Mouse (Mus musculus): ENCODE results near the gene Hnrnpll. TPM values are rescaled to one million over a fixed set of nuclear protein-coding genes. Genes with fewer than 3 reads are reported as not detected.
"Not testable (repeated sequence)": the region's sequence is repeated elsewhere in the genome, so short reads cannot be mapped to it uniquely, and the experiment has no call there.

The Hnrnpll gene
- total and polyA plus RNA-seq, 2 experiments from 2014 or later = 49.7 to 67.6 TPM

GRCm38 (mm10) chr17:80028675-80029074 is 33.5 kb downstream of the Hnrnpll start:
- Histone ChIP-seq H3K4me2 (ENCODE audit: low read depth) (no peak overlapping the region), H3K4me3 (ENCODE audit: low read depth, low read length) (no peak overlapping the region), H3K36me3 (ENCODE audit: insufficient read depth) (peaks cover 36% of the 10 kb centered on the region), H3K4me1 (ENCODE audit: insufficient read depth) (no peaks in the 10 kb centered on the region), H3K9ac (no peak overlapping the region), H3K9me3 (ENCODE audit: low read length) (no peaks in the 10 kb centered on the region), H3K27me3 (ENCODE audit: insufficient read depth, low read length) (no peaks in the 10 kb centered on the region), H3K27ac (ENCODE audit: low read depth, low read length) (no peak overlapping the region)
- WGBS = 86% methylated on average over 6 of the region's 6 CpGs
- no peak for ATAC-seq
- DNase-seq = no peak
- TF ChIP-seq CTCF (IDR thresholded peaks at IDR 0.05; ENCODE audit: low read depth) = 0 out of 2 replicates have a peak, but pooled peaks have one; percentile 11

DNA sequence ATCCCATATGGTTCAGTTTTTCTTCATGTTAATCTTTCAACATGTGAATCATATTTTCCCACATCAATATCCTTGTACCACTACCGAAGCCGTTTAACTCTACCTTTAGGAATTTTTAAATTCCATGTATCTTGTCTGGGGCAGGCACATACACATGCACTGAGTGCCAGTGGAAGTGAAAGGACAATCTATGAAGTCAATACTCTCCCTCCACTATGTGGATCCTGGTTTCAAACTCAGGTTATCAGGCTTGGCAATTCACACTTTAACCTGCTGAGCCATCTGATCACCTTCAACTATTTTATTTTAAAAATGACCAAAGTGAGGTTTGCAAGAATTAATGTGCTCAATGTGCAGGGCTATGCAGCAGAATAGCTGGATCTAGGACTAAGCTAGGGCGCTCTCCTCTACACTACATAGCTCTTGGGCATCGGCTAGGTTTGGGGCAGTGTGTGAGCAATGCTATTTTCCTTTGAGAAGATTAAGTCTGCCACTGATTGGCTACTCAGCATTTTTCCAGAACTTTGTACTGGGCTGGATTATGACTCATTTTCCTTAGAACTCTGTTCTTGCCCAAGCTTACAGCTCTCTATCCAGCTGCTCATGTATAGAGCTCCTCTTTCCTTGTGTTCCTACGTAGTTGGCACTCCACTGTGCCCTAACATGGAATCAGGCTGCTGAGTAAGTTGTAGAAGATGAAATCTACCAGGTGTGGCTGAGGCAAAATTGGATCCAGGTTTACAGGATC is 35.8 kb downstream of the Hnrnpll start:
- 90% methylated on average over 5 of the region's 5 CpGs for WGBS
- Histone ChIP-seq H3K4me1 (ENCODE audit: insufficient read depth) (no peaks in the 10 kb centered on the region), H3K36me3 (ENCODE audit: insufficient read depth) (peaks cover 17% of the 10 kb centered on the region), H3K27me3 (ENCODE audit: insufficient read depth, low read length) (no peaks in the 10 kb centered on the region), H3K4me2 (ENCODE audit: low read depth) (no peak overlapping the region), H3K9me3 (ENCODE audit: low read length) (no peaks in the 10 kb centered on the region), H3K27ac (ENCODE audit: low read depth, low read length) (no peak overlapping the region), H3K4me3 (ENCODE audit: low read depth, low read length) (no peak overlapping the region), H3K9ac (no peak overlapping the region)
- ATAC-seq = no peak; the same call in 1 of the 2 replicates
- no peak for DNase-seq
- no peak for TF ChIP-seq CTCF (IDR thresholded peaks at IDR 0.05; ENCODE audit: low read depth)

GRCm38 (mm10) chr17:80022090-80022489 is 40.0 kb downstream of the Hnrnpll start:
- no peak for DNase-seq
- no peak overlapping the region for H3K27ac ChIP-seq (ENCODE audit: low read depth, low read length)
- no peak for TF ChIP-seq CTCF (IDR thresholded peaks at IDR 0.05; ENCODE audit: low read depth)

GRCm38 (mm10) chr17:80020495-80020894 is 41.6 kb downstream of the Hnrnpll start:
- H3K4me2 ChIP-seq (ENCODE audit: low read depth) = no peak overlapping the region
- no peak for ATAC-seq
- no peaks in the 10 kb centered on the region for H3K36me3 ChIP-seq (ENCODE audit: insufficient read depth)
- WGBS = 77% methylated on average over 2 of the region's 2 CpGs
- H3K4me1 ChIP-seq (ENCODE audit: insufficient read depth) = no peaks in the 10 kb centered on the region
- no peak overlapping the region for H3K4me3 ChIP-seq (ENCODE audit: low read depth, low read length)
- no peak overlapping the region for H3K27ac ChIP-seq (ENCODE audit: low read depth, low read length)
- no peak overlapping the region for H3K9ac ChIP-seq
- DNase-seq = no peak
- H3K9me3 ChIP-seq (ENCODE audit: low read length) = no peaks in the 10 kb centered on the region
- peak; percentile 34 for TF ChIP-seq CTCF (IDR thresholded peaks at IDR 0.05; ENCODE audit: low read depth)
- no peaks in the 10 kb centered on the region for H3K27me3 ChIP-seq (ENCODE audit: insufficient read depth, low read length)

More at GRCm38 (mm10) chr17:80022090-80022489, 40.0 kb downstream of the Hnrnpll start:
- H3K36me3 ChIP-seq (ENCODE audit: insufficient read depth) = 0 out of 2 replicates have a peak, but pooled peaks cover under 1% of the 10 kb centered on the region
- H3K4me3 ChIP-seq (ENCODE audit: low read depth, low read length) = no peak overlapping the region
- H3K9me3 ChIP-seq (ENCODE audit: low read length) = no peaks in the 10 kb centered on the region
- ATAC-seq = no peak
- no peak overlapping the region for H3K4me2 ChIP-seq (ENCODE audit: low read depth)
- no peaks in the 10 kb centered on the region for H3K4me1 ChIP-seq (ENCODE audit: insufficient read depth)
- no peak overlapping the region for H3K9ac ChIP-seq
- no peaks in the 10 kb centered on the region for H3K27me3 ChIP-seq (ENCODE audit: insufficient read depth, low read length)
- WGBS = 79% methylated on average over 5 of the region's 5 CpGs

DNA sequence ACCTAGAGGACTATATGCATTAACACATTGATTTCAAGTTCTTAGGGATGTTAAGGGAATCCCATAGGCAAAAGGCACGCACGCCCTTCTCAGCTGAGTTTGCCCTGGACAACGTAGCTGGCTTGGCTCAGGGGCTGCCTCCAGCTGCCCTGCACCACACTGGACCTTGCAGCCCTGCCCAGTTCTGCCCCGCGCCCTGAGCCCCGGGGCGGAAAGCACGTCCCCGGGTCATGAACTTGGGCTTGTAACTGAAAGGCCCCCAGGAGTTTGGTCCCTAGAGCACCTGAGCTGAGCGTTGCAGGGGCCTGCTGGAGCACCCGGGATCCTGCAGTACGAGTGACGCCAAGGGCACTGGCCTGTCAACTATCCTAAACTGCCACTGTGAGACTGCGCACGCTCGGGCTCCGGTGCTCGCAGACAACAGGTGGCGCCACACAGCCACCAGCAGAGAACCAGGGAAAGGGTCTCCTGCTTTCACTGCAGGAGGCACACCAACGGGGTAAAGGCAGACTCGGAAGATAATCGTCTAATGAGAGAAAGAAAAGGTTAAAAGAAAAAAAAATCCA is 43.1 kb downstream of the Hnrnpll start:
- H3K36me3 ChIP-seq (ENCODE audit: insufficient read depth) = no peaks in the 10 kb centered on the region
- H3K9me3 ChIP-seq (ENCODE audit: low read length) = no peaks in the 10 kb centered on the region
- peak overlapping the region; percentile 26 for H3K4me2 ChIP-seq (ENCODE audit: low read depth)
- no peak overlapping the region for H3K27ac ChIP-seq (ENCODE audit: low read depth, low read length)
- TF ChIP-seq CTCF (IDR thresholded peaks at IDR 0.05; ENCODE audit: low read depth) = peak; percentile 66
- ATAC-seq = peak; percentile 68
- no peaks in the 10 kb centered on the region for H3K27me3 ChIP-seq (ENCODE audit: insufficient read depth, low read length)
- WGBS = 13% methylated on average over 22 of the region's 22 CpGs
- H3K9ac ChIP-seq = no peak overlapping the region
- DNase-seq = peak; percentile 42
- H3K4me1 ChIP-seq (ENCODE audit: insufficient read depth) = no peaks in the 10 kb centered on the region
- no peak overlapping the region for H3K4me3 ChIP-seq (ENCODE audit: low read depth, low read length)

- ATAC-seq = no peak
- Histone ChIP-seq H3K36me3 (ENCODE audit: insufficient read depth) (no peaks in the 10 kb centered on the region), H3K4me3 (ENCODE audit: low read depth, low read length) (no peak overlapping the region), H3K9ac (no peak overlapping the region), H3K27ac (ENCODE audit: low read depth, low read length) (no peak overlapping the region), H3K27me3 (ENCODE audit: insufficient read depth, low read length) (no peaks in the 10 kb centered on the region), H3K4me1 (ENCODE audit: insufficient read depth) (no peaks in the 10 kb centered on the region), H3K4me2 (ENCODE audit: low read depth) (no peak overlapping the region), H3K9me3 (ENCODE audit: low read length) (no peaks in the 10 kb centered on the region)
- TF ChIP-seq CTCF (IDR thresholded peaks at IDR 0.05; ENCODE audit: low read depth) = no peak
- WGBS = 65% methylated on average over 12 of the region's 12 CpGs
- DNase-seq = no peak
Measured at GRCm38 (mm10) chr17:80018239-80018975, 43.7 kb downstream of the Hnrnpll start.

DNA sequence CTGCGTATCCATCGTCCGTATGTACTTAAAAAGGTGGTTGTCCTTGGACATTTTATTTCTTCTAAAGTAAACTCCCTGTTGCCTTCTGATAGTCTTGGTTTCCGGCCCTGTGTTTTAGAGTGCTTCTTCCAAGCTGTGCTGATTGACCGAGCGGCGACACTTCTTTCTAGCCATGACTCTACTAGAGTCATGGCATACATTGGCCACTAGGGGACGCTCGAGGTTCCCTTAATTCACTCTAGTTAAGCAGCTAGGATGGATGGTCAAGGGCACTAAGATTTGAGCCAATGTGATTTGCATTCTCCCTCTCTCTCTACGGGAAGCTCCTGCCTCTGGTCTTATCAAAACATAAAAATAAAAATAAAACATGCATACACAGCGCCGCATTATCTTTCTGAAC is 44.7 kb downstream of the Hnrnpll start:
- no peaks in the 10 kb centered on the region for H3K4me1 ChIP-seq (ENCODE audit: insufficient read depth)
- no peak overlapping the region for H3K27ac ChIP-seq (ENCODE audit: low read depth, low read length)
- no peak overlapping the region for H3K4me3 ChIP-seq (ENCODE audit: low read depth, low read length)
- H3K4me2 ChIP-seq (ENCODE audit: low read depth) = no peak overlapping the region
- ATAC-seq = no peak
- 47% methylated on average over 12 of the region's 12 CpGs for WGBS
- H3K36me3 ChIP-seq (ENCODE audit: insufficient read depth) = no peaks in the 10 kb centered on the region
- no peaks in the 10 kb centered on the region for H3K9me3 ChIP-seq (ENCODE audit: low read length)
- TF ChIP-seq CTCF (IDR thresholded peaks at IDR 0.05; ENCODE audit: low read depth) = peak; percentile 77
- H3K9ac ChIP-seq = no peak overlapping the region
- DNase-seq = peak; percentile 48
- H3K27me3 ChIP-seq (ENCODE audit: insufficient read depth, low read length) = no peaks in the 10 kb centered on the region

GRCm38 (mm10) chr17:80016400-80016799 is 45.7 kb downstream of the Hnrnpll start:
- not testable (repeated sequence) for ATAC-seq; H3K9ac ChIP-seq; DNase-seq; H3K4me2 ChIP-seq (ENCODE audit: low read depth); H3K36me3 ChIP-seq (ENCODE audit: insufficient read depth); H3K9me3 ChIP-seq (ENCODE audit: low read length); H3K27ac ChIP-seq (ENCODE audit: low read depth, low read length); H3K4me3 ChIP-seq (ENCODE audit: low read depth, low read length); H3K4me1 ChIP-seq (ENCODE audit: insufficient read depth); H3K27me3 ChIP-seq (ENCODE audit: insufficient read depth, low read length)
- 98% methylated on average over 4 of the region's 4 CpGs for WGBS
